Mouse (Mus musculus) liver, embryonic 14.5 days (tissue): ENCODE data around the gene Dexi. TPM values are rescaled to one million over a fixed set of nuclear protein-coding genes. Genes with fewer than 3 reads are reported as not detected.
A peak's percentile ranks its signal among the peaks of the same experiment; 100 is the strongest.

ENCODE experiments used
- ATAC-seq: fragments of 200-750 bp; cut with Nextera tagmentation; 2 replicates; pipeline ENCODE4 v1.8.0; 2017; ENCODE audit warnings: moderate number of reproducible peaks, mild to moderate bottlenecking, moderate library complexity; ENCODE audit not compliant: insufficient read depth
- DNase-seq, 3 experiments: peaks; one replicate each; pipeline ENCODE4 v3.0.0-alpha.2; 2012 to 2013; ENCODE audit warnings: low read depth in 3 of 3, low spot score in 3 of 3
- H3K27ac ChIP-seq: fragments of 300-500 bp; sonication (generic); 2 replicates; pipeline ENCODE4 v1.5.1; 2014; ENCODE audit warnings: moderate library complexity, mild to moderate bottlenecking, control low read depth, inconsistent platforms
- H3K27me3 ChIP-seq: fragments of 300-500 bp; sonication (generic); 2 replicates; pipeline ENCODE4 v1.6.1; 2014; ENCODE audit warnings: mild to moderate bottlenecking, low read length, moderate library complexity; ENCODE audit not compliant: control insufficient read depth, insufficient read depth
- H3K36me3 ChIP-seq: fragments of 300-500 bp; sonication (generic); replicated peaks from 2 replicates; pipeline ENCODE4 v1.6.1; 2014; ENCODE audit warnings: low read depth; ENCODE audit not compliant: control insufficient read depth, insufficient read depth
- H3K4me1 ChIP-seq, 2 experiments: fragments of 200-500 bp in 1 of 2; fragments of 300-500 bp in 1 of 2; sonication (generic) in 1 of 2; replicated peaks; 2 replicates each; pipeline ENCODE4 v1.6.1; 2012 to 2014; ENCODE audit warnings: antibody characterized with exemption in 1 of 2, inconsistent platforms in 1 of 2, low read length in 1 of 2; ENCODE audit not compliant: control insufficient read depth in 2 of 2, insufficient read depth in 2 of 2
- H3K4me2 ChIP-seq: fragments of 300-500 bp; sonication (generic); 2 replicates; pipeline ENCODE4 v1.6.1; 2014; ENCODE audit warnings: low read depth, mild to moderate bottlenecking, control low read depth, moderate library complexity
- H3K4me3 ChIP-seq, 2 experiments: fragments of 200-500 bp in 1 of 2; fragments of 300-500 bp in 1 of 2; sonication (generic) in 1 of 2; 2 replicates each; pipeline ENCODE4 v1.5.1; 2012 to 2014; ENCODE audit warnings: low read depth in 2 of 2, low read length in 2 of 2, mild to moderate bottlenecking in 2 of 2, control low read depth in 1 of 2, inconsistent platforms in 1 of 2, moderate library complexity in 1 of 2; ENCODE audit not compliant: insufficient read depth in 1 of 2
- H3K9ac ChIP-seq: fragments of 300-500 bp; sonication (generic); replicated peaks from 2 replicates; pipeline ENCODE4 v1.6.1; 2014; ENCODE audit warnings: mild to moderate bottlenecking, control low read depth, moderate library complexity
- H3K9me3 ChIP-seq: fragments of 300-500 bp; sonication (generic); 2 replicates; pipeline ENCODE4 v1.6.1; 2016; ENCODE audit warnings: low read length, mixed read lengths; ENCODE audit not compliant: control insufficient read depth
- CTCF ChIP-seq: IDR thresholded peaks from 2 replicates; pipeline ENCODE4 v1.5.1; 2016; ENCODE audit warnings: antibody characterized with exemption, low read depth, control low read depth
- EP300 ChIP-seq: IDR thresholded peaks from 2 replicates; pipeline ENCODE4 v1.6.1; 2016; ENCODE audit warnings: antibody characterized with exemption, low read depth
- WGBS: fragments of 180-500 bp; shearing (Covaris S2); extraction: QIAGEN DNeasy Blood & Tissue Kit; methylation state at CpG from one replicate; pipeline ENCODE4 v1.1.7; 2014; ENCODE audit not compliant: insufficient replicate concordance; 5-methylcytosine and 5-hydroxymethylcytosine counted together
- polyA plus RNA-seq, 2 experiments: library from polyadenylated mRNA; depleted of rRNA in 1 of 2; stranded (reverse) in 1 of 2; unstranded in 1 of 2; fragments of >200 nt; fragmentation: Nextera tagmentation in 1 of 2; extraction: Ambion mirVana in 1 of 2; gene quantifications; 2 replicates each; pipeline versions ENCODE4 v1.2.1 to v1.2.3; 2012 to 2014

Dexi gene
- polyA plus RNA-seq, 2 experiments, result 3.9 to 4.3 TPM

DNA sequence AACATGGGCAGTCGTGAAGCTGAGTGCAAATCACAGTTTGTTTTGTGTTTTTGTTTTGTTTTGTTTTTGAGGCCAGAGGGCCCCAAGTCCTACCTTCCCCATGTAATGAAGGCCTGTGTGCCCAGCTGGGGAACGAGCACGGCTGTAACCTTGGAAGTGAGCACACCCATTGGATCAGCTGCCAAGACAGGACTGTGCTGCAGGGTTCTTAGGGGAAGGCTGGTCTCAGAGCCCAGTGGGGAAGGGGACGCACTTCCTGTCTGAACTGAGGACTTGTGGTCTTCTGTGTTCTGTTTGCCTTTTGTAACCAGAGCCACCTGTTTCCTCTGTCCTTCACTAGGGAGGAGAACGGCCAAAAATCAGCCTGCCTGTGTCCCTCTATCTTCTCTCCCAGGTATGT lies 34.7 kb upstream of the Dexi start:
- H3K4me2 ChIP-seq, result no peak overlapping the region
- no peak for DNase-seq
- WGBS, result 39% methylated on average over 5 of the region's 5 CpGs
- no peak overlapping the region for H3K9ac ChIP-seq
- H3K4me3 ChIP-seq, result no peak overlapping the region
- H3K27ac ChIP-seq, result no peak overlapping the region
- no peak for ATAC-seq
- no peaks in the 10 kb centered on the region; the same call in 1 of the 2 replicates for H3K36me3 ChIP-seq
- TF ChIP-seq CTCF (no peak), EP300 (no peak)
- H3K27me3 ChIP-seq, result no peaks in the 10 kb centered on the region
- H3K9me3 ChIP-seq, result no peaks in the 10 kb centered on the region
- H3K4me1 ChIP-seq, result no peaks in the 10 kb centered on the region

- Histone ChIP-seq H3K4me1 (no peaks in the 10 kb centered on the region), H3K36me3 (no peaks in the 10 kb centered on the region; the same call in 1 of the 2 replicates), H3K9ac (no peak overlapping the region), H3K4me2 (no peak overlapping the region), H3K27ac (no peak overlapping the region), H3K9me3 (no peaks in the 10 kb centered on the region), H3K27me3 (no peaks in the 10 kb centered on the region), H3K4me3 (no peak overlapping the region)
- 68% methylated on average over 4 of the region's 4 CpGs for WGBS
- TF ChIP-seq EP300, result no peak
- no peak for TF ChIP-seq CTCF
- DNase-seq, result no peak
- ATAC-seq, result no peak
Observed at GRCm38 (mm10) chr16:10575915-10576314, 33.1 kb upstream of the Dexi start.

DNA sequence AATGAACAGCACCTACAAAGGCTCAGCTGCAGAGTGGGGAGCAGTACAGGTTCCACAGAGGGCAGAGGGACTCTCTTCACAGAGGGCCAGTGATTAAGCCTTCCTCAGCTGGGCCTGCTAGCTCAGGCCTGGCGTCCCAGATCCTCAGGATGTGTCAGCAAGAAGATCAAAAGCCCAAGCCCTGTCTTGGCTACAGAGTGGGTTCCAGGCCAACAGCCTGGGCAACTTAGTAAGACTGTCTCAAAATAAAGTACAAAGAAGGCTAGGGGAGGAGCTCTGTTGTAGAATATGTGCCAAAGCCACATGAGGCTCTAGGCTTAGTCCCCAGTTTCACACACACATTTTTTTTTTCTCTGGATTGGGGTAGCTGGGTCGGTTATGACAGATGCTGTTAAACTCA lies 32.1 kb upstream of the Dexi start:
- no peak for TF ChIP-seq CTCF
- no peak for TF ChIP-seq EP300
- Histone ChIP-seq H3K9ac (no peak overlapping the region), H3K4me1 (no peaks in the 10 kb centered on the region), H3K4me2 (no peak overlapping the region), H3K9me3 (no peaks in the 10 kb centered on the region), H3K27me3 (no peaks in the 10 kb centered on the region), H3K27ac (no peak overlapping the region), H3K36me3 (no peaks in the 10 kb centered on the region; the same call in 1 of the 2 replicates), H3K4me3 (no peak overlapping the region)
- DNase-seq (no peak), ATAC-seq (no peak)
- WGBS, result 56% methylated on average over 2 of the region's 2 CpGs

DNA sequence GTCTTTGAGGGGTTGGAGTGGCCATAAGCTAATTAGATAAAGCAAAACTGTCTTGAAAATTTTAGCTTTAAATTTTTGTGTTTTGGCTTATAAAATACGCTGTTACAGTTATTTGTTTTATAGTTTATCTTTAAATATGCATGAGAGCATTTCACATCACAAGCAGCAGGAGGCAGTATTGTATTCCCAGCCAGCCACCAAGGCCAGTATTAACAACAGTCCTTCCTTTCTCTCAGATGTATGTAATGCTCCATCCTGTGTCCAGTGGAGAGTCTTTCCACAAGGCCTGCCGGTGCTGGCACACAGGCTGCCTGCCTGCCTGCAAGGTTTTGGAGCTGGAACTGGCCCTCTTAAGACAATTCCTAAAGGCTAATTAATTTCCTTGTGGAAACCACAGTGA lies 29.0 kb upstream of the Dexi start:
- Histone ChIP-seq H3K27me3 (no peaks in the 10 kb centered on the region), H3K9me3 (no peaks in the 10 kb centered on the region), H3K4me2 (no peak overlapping the region), H3K36me3 (no peaks in the 10 kb centered on the region), H3K9ac (no peak overlapping the region), H3K4me3 (no peak overlapping the region), H3K4me1 (no peaks in the 10 kb centered on the region), H3K27ac (no peak overlapping the region)
- WGBS, result 53% methylated on average over 2 of the region's 2 CpGs
- ATAC-seq, result no peak
- no peak for DNase-seq
- TF ChIP-seq CTCF, result peak; percentile 58
- no peak for TF ChIP-seq EP300

- no peak for DNase-seq
- 59% methylated on average over 1 of the region's 1 CpGs for WGBS
Observed at GRCm38 (mm10) chr16:10570708-10571107, 27.9 kb upstream of the Dexi start.

More at GRCm38 (mm10) chr16:10570708-10571107, 27.9 kb upstream of the Dexi start:
- ATAC-seq, result no peak
- no peak overlapping the region for H3K27ac ChIP-seq
- no peaks in the 10 kb centered on the region for H3K27me3 ChIP-seq
- H3K9me3 ChIP-seq, result no peaks in the 10 kb centered on the region
- TF ChIP-seq CTCF, result no peak
- no peak for TF ChIP-seq EP300
- H3K9ac ChIP-seq, result no peak overlapping the region
- H3K4me2 ChIP-seq, result no peak overlapping the region
- no peaks in the 10 kb centered on the region for H3K4me1 ChIP-seq
- no peaks in the 10 kb centered on the region for H3K36me3 ChIP-seq
- H3K4me3 ChIP-seq, result no peak overlapping the region
